Mouse (Mus musculus): Measurements from ENCODE around the gene Ksr2. TPM values are rescaled to one million over a fixed set of nuclear protein-coding genes. Genes with fewer than 3 reads are reported as not detected.

Ksr2 gene
- polyA plus RNA-seq, 1 experiment from 2014 or later, result 0.09 TPM

DNA sequence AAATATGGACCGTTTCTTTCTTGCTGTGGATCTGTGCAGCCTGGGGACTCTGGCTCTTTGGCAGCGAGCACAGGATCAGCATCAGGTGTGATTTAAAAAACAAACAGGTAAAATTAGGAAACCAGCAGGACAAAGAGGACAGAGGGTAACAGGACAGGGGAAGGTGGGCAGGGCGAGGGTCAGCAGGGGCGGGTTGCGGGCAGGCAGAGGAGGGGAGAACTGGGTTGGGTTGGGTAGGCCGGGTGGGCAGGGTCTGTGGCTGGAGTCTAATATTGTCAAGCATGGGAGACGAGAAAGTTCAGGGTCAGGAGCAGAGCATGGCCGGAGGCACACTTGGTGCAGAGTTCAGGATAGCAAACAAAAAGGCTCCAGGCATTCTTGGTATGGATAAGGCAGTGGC lies 43.8 kb downstream of the Ksr2 start:
- WGBS, result 62% methylated on average over 8 of the region's 8 CpGs
- H3K9ac ChIP-seq (ENCODE audit: low read length), result no peak overlapping the region
- H3K4me2 ChIP-seq (ENCODE audit: low read depth, low read length), result no peak overlapping the region
- no peaks in the 10 kb centered on the region for H3K9me3 ChIP-seq (ENCODE audit: control insufficient read depth, low read length)
- ATAC-seq (ENCODE audit: low read depth), result no peak
- H3K36me3 ChIP-seq (ENCODE audit: control insufficient read depth, insufficient read depth, low read length), result no peaks in the 10 kb centered on the region
- H3K27me3 ChIP-seq (ENCODE audit: control insufficient read depth, insufficient read depth, low read depth, low read length), result no peaks in the 10 kb centered on the region
- H3K4me3 ChIP-seq (ENCODE audit: low read length), result no peak overlapping the region
- H3K27ac ChIP-seq (ENCODE audit: low read length), result no peak overlapping the region
- no peaks in the 10 kb centered on the region for H3K4me1 ChIP-seq (replicated peaks; ENCODE audit: control insufficient read depth, insufficient read depth, low read length)

DNA sequence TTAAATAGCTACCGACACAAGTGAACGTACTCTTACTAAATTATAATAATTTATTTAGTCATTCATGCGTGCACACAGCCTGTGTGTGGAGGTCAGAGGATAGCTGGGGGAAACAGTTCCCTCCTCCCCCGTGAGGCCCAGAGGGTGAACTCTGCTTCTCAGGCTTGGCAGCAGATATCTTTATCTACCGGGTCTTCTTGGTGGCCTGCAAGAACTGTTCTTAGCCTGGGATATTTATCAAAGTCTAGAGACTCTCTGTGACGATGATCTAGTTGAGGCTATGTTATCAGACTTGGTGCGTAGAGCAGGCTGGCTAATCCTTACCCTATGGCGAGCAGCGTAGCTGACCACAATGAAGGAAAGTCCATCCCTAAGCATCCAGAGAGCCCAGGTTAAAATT lies 45.1 kb downstream of the Ksr2 start:
- WGBS, result 65% methylated on average over 9 of the region's 9 CpGs
- no peak overlapping the region for H3K27ac ChIP-seq (ENCODE audit: low read length)

DNA sequence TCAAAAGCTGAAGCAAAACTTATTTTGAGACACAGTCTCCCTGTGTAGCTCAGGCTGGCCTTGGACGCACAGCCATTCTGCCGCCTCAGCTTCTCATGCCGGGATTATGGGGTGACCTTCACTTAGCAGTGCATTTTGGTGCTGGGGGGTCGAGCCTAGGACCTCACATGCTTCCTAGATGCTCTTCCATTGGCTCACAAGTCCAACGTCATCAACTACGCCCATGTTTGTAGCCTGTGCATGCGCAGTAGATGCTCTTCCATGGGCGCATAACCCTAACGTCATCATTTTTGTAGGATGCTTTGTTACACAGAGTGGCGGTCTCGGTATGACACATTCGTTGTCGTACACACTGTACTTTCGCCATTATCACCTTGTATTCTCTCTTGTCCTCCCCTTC lies 46.5 kb downstream of the Ksr2 start:
- Histone ChIP-seq H3K27ac (ENCODE audit: low read length) (no peak overlapping the region), H3K4me1 (replicated peaks; ENCODE audit: control insufficient read depth, insufficient read depth, low read length) (no peaks in the 10 kb centered on the region), H3K27me3 (ENCODE audit: control insufficient read depth, insufficient read depth, low read depth, low read length) (no peaks in the 10 kb centered on the region), H3K36me3 (ENCODE audit: control insufficient read depth, insufficient read depth, low read length) (no peaks in the 10 kb centered on the region), H3K4me3 (ENCODE audit: low read length) (no peak overlapping the region), H3K4me2 (ENCODE audit: low read depth, low read length) (no peak overlapping the region), H3K9me3 (ENCODE audit: control insufficient read depth, low read length) (no peaks in the 10 kb centered on the region), H3K9ac (ENCODE audit: low read length) (no peak overlapping the region)
- no peak for ATAC-seq (ENCODE audit: low read depth)
- WGBS, result 91% methylated on average over 14 of the region's 14 CpGs

More for the DNA sequence above, 45.1 kb downstream of the Ksr2 start:
- Histone ChIP-seq H3K4me2 (ENCODE audit: low read depth, low read length) (no peak overlapping the region), H3K27me3 (ENCODE audit: control insufficient read depth, insufficient read depth, low read depth, low read length) (no peaks in the 10 kb centered on the region), H3K9me3 (ENCODE audit: control insufficient read depth, low read length) (no peaks in the 10 kb centered on the region), H3K4me3 (ENCODE audit: low read length) (no peak overlapping the region), H3K36me3 (ENCODE audit: control insufficient read depth, insufficient read depth, low read length) (no peaks in the 10 kb centered on the region), H3K9ac (ENCODE audit: low read length) (no peak overlapping the region), H3K4me1 (replicated peaks; ENCODE audit: control insufficient read depth, insufficient read depth, low read length) (no peaks in the 10 kb centered on the region)
- no peak for ATAC-seq (ENCODE audit: low read depth)

DNA sequence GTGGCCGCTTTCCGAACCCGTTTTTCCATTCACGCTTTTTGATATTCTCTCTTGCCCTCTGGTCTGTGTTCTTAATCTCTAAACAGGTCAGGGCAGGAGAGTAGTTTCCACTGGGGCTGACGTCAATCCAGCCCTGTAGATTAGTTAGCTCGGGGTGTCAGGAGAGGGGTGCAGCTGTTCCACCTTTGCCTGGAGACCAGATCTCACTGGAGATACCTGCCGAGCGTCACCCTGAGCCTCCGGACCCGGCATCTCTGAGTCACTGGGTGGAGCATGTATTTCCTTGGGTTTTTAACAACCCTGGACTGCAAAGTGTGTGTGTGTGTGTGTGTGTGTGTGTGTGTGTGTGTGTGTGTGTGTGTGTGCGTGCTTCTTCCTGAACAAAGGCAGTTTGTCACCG lies 53.3 kb downstream of the Ksr2 start:
- H3K9me3 ChIP-seq (ENCODE audit: control insufficient read depth, low read length), result no peaks in the 10 kb centered on the region
- H3K4me1 ChIP-seq (replicated peaks; ENCODE audit: control insufficient read depth, insufficient read depth, low read length), result no peaks in the 10 kb centered on the region
- no peak overlapping the region for H3K4me3 ChIP-seq (ENCODE audit: low read length)
- ATAC-seq (ENCODE audit: low read depth), result no peak
- H3K27me3 ChIP-seq (ENCODE audit: control insufficient read depth, insufficient read depth, low read depth, low read length), result no peaks in the 10 kb centered on the region
- no peak overlapping the region for H3K4me2 ChIP-seq (ENCODE audit: low read depth, low read length)
- H3K36me3 ChIP-seq (ENCODE audit: control insufficient read depth, insufficient read depth, low read length), result no peaks in the 10 kb centered on the region
- 57% methylated on average over 12 of the region's 12 CpGs for WGBS
- no peak overlapping the region for H3K9ac ChIP-seq (ENCODE audit: low read length)
- H3K27ac ChIP-seq (ENCODE audit: low read length), result no peak overlapping the region

DNA sequence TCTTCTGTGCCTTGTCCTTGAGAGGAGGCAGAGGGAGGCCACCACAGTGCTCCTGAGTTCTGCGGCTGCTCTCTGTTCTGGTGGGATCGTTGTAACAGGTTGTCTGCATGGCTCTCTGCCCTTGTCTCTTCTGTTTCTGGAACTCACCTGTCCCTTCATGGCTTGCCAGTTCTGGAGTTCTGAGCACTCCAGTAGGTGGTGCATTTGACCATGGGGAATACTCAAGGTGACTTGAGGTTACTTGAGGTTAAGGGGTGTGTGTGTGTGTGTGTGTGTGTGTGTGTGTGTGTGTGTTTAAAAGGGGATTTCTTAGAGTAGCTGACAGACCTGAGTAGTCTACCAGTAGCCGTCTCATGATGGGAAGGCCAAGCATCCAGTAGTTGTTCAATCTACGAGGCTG lies 55.2 kb downstream of the Ksr2 start:
- Histone ChIP-seq H3K4me3 (ENCODE audit: low read length) (no peak overlapping the region), H3K27ac (ENCODE audit: low read length) (no peak overlapping the region), H3K27me3 (ENCODE audit: control insufficient read depth, insufficient read depth, low read depth, low read length) (no peaks in the 10 kb centered on the region), H3K9ac (ENCODE audit: low read length) (no peak overlapping the region), H3K4me2 (ENCODE audit: low read depth, low read length) (no peak overlapping the region), H3K9me3 (ENCODE audit: control insufficient read depth, low read length) (no peaks in the 10 kb centered on the region), H3K36me3 (ENCODE audit: control insufficient read depth, insufficient read depth, low read length) (no peaks in the 10 kb centered on the region), H3K4me1 (replicated peaks; ENCODE audit: control insufficient read depth, insufficient read depth, low read length) (no peaks in the 10 kb centered on the region)
- 85% methylated on average over 4 of the region's 4 CpGs for whole genome bisulfite sequencing
- ATAC-seq (ENCODE audit: low read depth), result no peak

DNA sequence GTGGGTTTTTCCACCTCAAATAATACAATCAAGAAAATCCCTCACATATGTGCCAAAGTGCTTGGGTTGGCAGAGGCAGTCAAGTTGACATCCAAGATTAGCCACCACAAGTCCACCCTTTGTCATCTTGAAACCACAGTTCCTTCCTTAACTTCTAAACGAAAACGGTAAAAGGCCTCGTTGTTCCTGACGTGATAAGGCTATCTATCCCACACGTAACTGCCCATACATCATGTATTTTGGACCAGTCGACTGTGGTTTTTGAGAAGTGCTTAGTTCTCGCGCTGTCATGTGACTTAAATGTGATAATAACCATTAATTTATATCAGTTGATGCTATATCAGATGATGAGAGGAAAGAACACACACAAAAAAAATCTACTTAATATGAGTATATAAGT lies 55.8 kb downstream of the Ksr2 start:
- Histone ChIP-seq H3K4me1 (replicated peaks; ENCODE audit: control insufficient read depth, insufficient read depth, low read length) (no peaks in the 10 kb centered on the region), H3K4me2 (ENCODE audit: low read depth, low read length) (no peak overlapping the region), H3K4me3 (ENCODE audit: low read length) (no peak overlapping the region), H3K9me3 (ENCODE audit: control insufficient read depth, low read length) (no peaks in the 10 kb centered on the region), H3K27ac (ENCODE audit: low read length) (no peak overlapping the region), H3K9ac (ENCODE audit: low read length) (no peak overlapping the region), H3K36me3 (ENCODE audit: control insufficient read depth, insufficient read depth, low read length) (no peaks in the 10 kb centered on the region), H3K27me3 (ENCODE audit: control insufficient read depth, insufficient read depth, low read depth, low read length) (no peaks in the 10 kb centered on the region)
- no peak for ATAC-seq (ENCODE audit: low read depth)
- WGBS, result 70% methylated on average over 8 of the region's 8 CpGs

DNA sequence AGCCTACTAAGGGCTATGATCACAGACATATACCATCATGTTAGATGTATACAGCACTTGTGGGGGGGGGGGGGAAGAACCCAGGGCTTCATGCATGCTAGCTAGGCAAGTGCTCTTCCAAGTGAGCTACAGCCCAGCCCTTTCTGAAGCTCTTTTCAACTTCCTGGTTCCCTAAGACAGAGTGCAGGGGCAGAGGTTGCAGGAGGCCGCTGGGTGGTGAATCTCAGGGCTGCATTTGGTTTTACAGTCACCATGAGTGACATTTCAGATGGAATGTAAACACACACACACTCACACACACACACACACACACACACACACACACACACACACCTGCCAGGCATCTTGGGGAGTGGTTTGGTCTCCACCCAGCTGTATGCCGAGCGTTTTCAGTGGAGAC lies 67.4 kb downstream of the Ksr2 start:
- no peak for ATAC-seq (ENCODE audit: low read depth)
- Histone ChIP-seq H3K4me3 (ENCODE audit: low read length) (no peak overlapping the region), H3K9me3 (ENCODE audit: control insufficient read depth, low read length) (no peaks in the 10 kb centered on the region), H3K36me3 (ENCODE audit: control insufficient read depth, insufficient read depth, low read length) (no peaks in the 10 kb centered on the region), H3K9ac (ENCODE audit: low read length) (no peak overlapping the region), H3K4me2 (ENCODE audit: low read depth, low read length) (no peak overlapping the region), H3K27me3 (ENCODE audit: control insufficient read depth, insufficient read depth, low read depth, low read length) (no peaks in the 10 kb centered on the region), H3K27ac (ENCODE audit: low read length) (no peak overlapping the region), H3K4me1 (replicated peaks; ENCODE audit: control insufficient read depth, insufficient read depth, low read length) (no peaks in the 10 kb centered on the region)
- WGBS, result 43% methylated on average over 3 of the region's 3 CpGs

DNA sequence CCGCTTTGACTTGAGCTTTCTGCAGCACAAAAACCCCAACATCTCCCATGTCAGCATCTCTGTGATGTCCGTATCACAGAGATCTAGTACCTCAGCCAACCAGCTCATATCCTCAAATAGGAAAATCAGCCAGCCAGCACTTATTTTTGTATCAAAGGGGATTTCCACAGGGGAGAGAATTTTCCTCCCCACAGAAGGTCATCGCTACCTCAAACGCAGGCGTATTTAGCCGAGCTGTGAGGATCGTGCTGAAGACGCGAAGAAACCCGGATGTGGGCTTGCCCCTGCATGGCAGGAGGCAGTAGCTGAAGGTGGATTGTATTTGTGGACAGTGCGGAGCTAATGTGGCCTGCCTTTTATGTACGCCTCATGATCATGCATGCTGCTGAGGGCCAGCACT lies 67.8 kb downstream of the Ksr2 start:
- Histone ChIP-seq H3K4me1 (replicated peaks; ENCODE audit: control insufficient read depth, insufficient read depth, low read length) (no peaks in the 10 kb centered on the region), H3K4me3 (ENCODE audit: low read length) (no peak overlapping the region), H3K27me3 (ENCODE audit: control insufficient read depth, insufficient read depth, low read depth, low read length) (no peaks in the 10 kb centered on the region), H3K27ac (ENCODE audit: low read length) (no peak overlapping the region), H3K36me3 (ENCODE audit: control insufficient read depth, insufficient read depth, low read length) (no peaks in the 10 kb centered on the region), H3K4me2 (ENCODE audit: low read depth, low read length) (no peak overlapping the region), H3K9me3 (ENCODE audit: control insufficient read depth, low read length) (no peaks in the 10 kb centered on the region), H3K9ac (ENCODE audit: low read length) (no peak overlapping the region)
- 81% methylated on average over 12 of the region's 12 CpGs for WGBS
- no peak for ATAC-seq (ENCODE audit: low read depth)

DNA sequence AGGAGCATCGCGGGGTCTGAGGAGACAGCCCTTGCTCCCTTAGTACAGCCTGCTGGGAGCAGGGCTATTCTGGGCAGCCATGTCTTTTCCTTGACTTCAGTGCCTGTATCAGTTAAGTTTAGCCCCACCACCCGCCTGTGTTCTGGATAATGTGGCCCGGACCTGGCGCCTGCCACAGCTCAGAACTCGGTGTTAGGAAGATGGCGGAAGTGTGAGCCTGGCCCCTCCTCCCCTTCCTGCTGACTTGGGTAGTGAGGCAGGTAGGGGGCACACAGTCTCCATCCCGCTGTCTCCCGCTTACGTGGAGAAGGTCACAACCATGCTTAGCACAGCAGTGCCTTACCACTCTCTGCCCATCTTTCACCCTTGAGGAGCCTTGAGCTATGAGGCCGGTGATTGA lies 68.2 kb downstream of the Ksr2 start:
- Histone ChIP-seq H3K9me3 (ENCODE audit: control insufficient read depth, low read length) (no peaks in the 10 kb centered on the region), H3K36me3 (ENCODE audit: control insufficient read depth, insufficient read depth, low read length) (no peaks in the 10 kb centered on the region), H3K4me3 (ENCODE audit: low read length) (no peak overlapping the region), H3K9ac (ENCODE audit: low read length) (no peak overlapping the region), H3K4me2 (ENCODE audit: low read depth, low read length) (no peak overlapping the region), H3K4me1 (replicated peaks; ENCODE audit: control insufficient read depth, insufficient read depth, low read length) (no peaks in the 10 kb centered on the region), H3K27me3 (ENCODE audit: control insufficient read depth, insufficient read depth, low read depth, low read length) (no peaks in the 10 kb centered on the region), H3K27ac (ENCODE audit: low read length) (no peak overlapping the region)
- WGBS, result 78% methylated on average over 11 of the region's 11 CpGs
- ATAC-seq (ENCODE audit: low read depth), result no peak

DNA sequence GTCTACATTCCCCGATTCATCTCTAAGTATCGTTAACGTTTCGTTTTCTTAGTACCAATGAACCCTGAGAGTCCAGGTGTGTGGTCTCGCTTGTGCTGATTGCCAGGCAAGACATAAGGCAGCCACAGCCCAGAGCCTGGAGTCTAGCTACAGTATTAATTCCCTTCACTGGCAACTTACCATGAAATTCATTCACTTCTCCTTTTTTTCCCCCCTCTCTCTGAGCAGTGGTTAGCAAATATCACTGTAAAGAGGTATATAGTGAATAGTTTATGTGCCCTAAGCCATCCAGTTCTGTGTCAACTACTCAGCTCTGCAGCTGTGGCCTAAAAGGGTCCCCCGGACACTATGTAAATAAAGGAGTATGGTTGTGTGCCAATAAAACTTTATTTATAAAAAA lies 71.6 kb downstream of the Ksr2 start:
- Histone ChIP-seq H3K4me2 (ENCODE audit: low read depth, low read length) (no peak overlapping the region), H3K36me3 (ENCODE audit: control insufficient read depth, insufficient read depth, low read length) (no peaks in the 10 kb centered on the region), H3K4me1 (replicated peaks; ENCODE audit: control insufficient read depth, insufficient read depth, low read length) (no peaks in the 10 kb centered on the region), H3K27ac (ENCODE audit: low read length) (no peak overlapping the region), H3K4me3 (ENCODE audit: low read length) (no peak overlapping the region), H3K9me3 (ENCODE audit: control insufficient read depth, low read length) (no peaks in the 10 kb centered on the region), H3K27me3 (ENCODE audit: control insufficient read depth, insufficient read depth, low read depth, low read length) (no peaks in the 10 kb centered on the region), H3K9ac (ENCODE audit: low read length) (no peak overlapping the region)
- WGBS, result 44% methylated on average over 6 of the region's 6 CpGs
- ATAC-seq (ENCODE audit: low read depth), result no peak

Measured in lung, embryonic 16.5 days (tissue).